Mouse (Mus musculus) midbrain, embryonic 13.5 days (tissue): ENCODE measurements around the gene Zc3h7b. TPM values are rescaled to one million over a fixed set of nuclear protein-coding genes. Genes with fewer than 3 reads are reported as not detected.

Experiments used
- ATAC-seq: fragments of 200-750 bp; cut with Nextera tagmentation; 2 replicates; pipeline ENCODE4 v1.8.0; 2017; ENCODE audit warnings: mild to moderate bottlenecking, moderate TSS enrichment, moderate library complexity
- H3K27ac ChIP-seq: fragments of 300-500 bp; sonication (generic); 2 replicates; pipeline ENCODE4 v1.5.1; 2015; ENCODE audit warnings: inconsistent platforms, mild to moderate bottlenecking, moderate library complexity
- H3K27me3 ChIP-seq: fragments of 300-500 bp; sonication (generic); 2 replicates; pipeline ENCODE4 v1.6.1; 2015; ENCODE audit warnings: mild to moderate bottlenecking, inconsistent platforms
- H3K36me3 ChIP-seq: fragments of 300-500 bp; sonication (generic); 2 replicates; pipeline ENCODE4 v1.6.1; 2015; ENCODE audit warnings: mild to moderate bottlenecking, inconsistent platforms
- H3K4me1 ChIP-seq: fragments of 300-500 bp; sonication (generic); replicated peaks from 2 replicates; pipeline ENCODE4 v1.6.1; 2015; ENCODE audit warnings: inconsistent platforms
- H3K4me2 ChIP-seq: fragments of 300-500 bp; sonication (generic); replicated peaks from 2 replicates; pipeline ENCODE4 v1.6.1; 2015; ENCODE audit warnings: moderate library complexity, mild to moderate bottlenecking, inconsistent platforms
- H3K4me3 ChIP-seq: fragments of 300-500 bp; sonication (generic); replicated peaks from 2 replicates; pipeline ENCODE4 v1.5.1; 2015; ENCODE audit warnings: mild to moderate bottlenecking, inconsistent platforms
- H3K9ac ChIP-seq: fragments of 300-500 bp; sonication (generic); replicated peaks from 2 replicates; pipeline ENCODE4 v1.6.1; 2015; ENCODE audit warnings: mild to moderate bottlenecking, inconsistent platforms
- H3K9me3 ChIP-seq: fragments of 300-500 bp; sonication (generic); 2 replicates; pipeline ENCODE4 v1.6.1; 2016; ENCODE audit warnings: mild to moderate bottlenecking, inconsistent platforms
- WGBS: fragments of 180-500 bp; shearing (Covaris S2); methylation state at CpG from one replicate; pipeline ENCODE4 v1.1.7; 2015; 5-methylcytosine and 5-hydroxymethylcytosine counted together
- polyA plus RNA-seq: library from polyadenylated mRNA; unstranded; fragments of >200 nt; fragmentation: Nextera tagmentation; extraction: Ambion mirVana; gene quantifications from 2 replicates; pipeline ENCODE4 v1.2.1, GENCODE M21; 2015

Zc3h7b gene
- polyA plus RNA-seq, 1 experiment from 2014 or later: 48.4 TPM

- WGBS: 89% methylated on average over 20 of the region's 20 CpGs
- no peaks in the 10 kb centered on the region for H3K27me3 ChIP-seq
- no peaks in the 10 kb centered on the region for H3K9me3 ChIP-seq
- no peak overlapping the region for H3K4me3 ChIP-seq
- peaks cover 95% of the 10 kb centered on the region for H3K36me3 ChIP-seq
- no peak overlapping the region for H3K4me2 ChIP-seq
- no peak overlapping the region for H3K9ac ChIP-seq
- H3K27ac ChIP-seq: no peak overlapping the region
- ATAC-seq: no peak
- no peaks in the 10 kb centered on the region for H3K4me1 ChIP-seq
These were observed 27.7 kb downstream of the Zc3h7b start for GRCm38 (mm10) chr15:81772431-81773120.

DNA sequence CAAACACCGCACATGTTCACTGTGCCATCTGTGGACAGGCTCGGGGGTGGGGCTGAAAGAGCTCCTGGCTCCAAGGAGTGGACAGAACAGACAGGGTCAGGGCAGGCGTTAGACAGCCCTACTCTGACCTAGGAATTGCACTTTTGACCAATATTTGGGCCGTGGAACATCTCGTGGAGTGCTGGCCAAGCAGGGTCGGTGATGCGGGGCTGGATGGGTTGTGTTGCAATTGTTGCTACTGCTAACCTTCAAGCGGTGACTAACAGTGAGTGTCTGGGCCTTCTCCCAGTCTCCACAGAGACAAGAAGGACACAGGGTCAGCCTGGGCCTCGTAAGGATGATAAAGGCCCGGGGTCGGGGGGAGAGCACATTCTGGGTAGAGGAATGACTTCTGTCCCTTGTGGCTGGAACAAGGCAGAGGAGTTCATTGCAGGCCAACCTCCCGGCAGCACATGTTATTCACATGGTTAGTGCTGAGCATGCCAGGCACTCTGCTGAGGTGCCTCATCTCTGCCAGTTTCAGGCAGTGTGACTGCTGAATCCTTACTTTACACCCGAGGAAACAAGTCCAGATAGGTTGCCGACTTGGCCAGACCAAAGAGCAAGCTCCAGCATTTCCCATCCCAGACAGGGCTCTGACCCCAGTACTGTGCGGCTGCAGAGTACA lies 29.8 kb downstream of the Zc3h7b start:
- Histone ChIP-seq H3K36me3 (peaks cover 95% of the 10 kb centered on the region), H3K27me3 (no peaks in the 10 kb centered on the region), H3K4me1 (no peaks in the 10 kb centered on the region), H3K9ac (no peak overlapping the region), H3K9me3 (no peaks in the 10 kb centered on the region), H3K27ac (no peak overlapping the region), H3K4me2 (no peak overlapping the region), H3K4me3 (no peak overlapping the region)
- WGBS: 92% methylated on average over 15 of the region's 15 CpGs
- ATAC-seq: no peak

DNA sequence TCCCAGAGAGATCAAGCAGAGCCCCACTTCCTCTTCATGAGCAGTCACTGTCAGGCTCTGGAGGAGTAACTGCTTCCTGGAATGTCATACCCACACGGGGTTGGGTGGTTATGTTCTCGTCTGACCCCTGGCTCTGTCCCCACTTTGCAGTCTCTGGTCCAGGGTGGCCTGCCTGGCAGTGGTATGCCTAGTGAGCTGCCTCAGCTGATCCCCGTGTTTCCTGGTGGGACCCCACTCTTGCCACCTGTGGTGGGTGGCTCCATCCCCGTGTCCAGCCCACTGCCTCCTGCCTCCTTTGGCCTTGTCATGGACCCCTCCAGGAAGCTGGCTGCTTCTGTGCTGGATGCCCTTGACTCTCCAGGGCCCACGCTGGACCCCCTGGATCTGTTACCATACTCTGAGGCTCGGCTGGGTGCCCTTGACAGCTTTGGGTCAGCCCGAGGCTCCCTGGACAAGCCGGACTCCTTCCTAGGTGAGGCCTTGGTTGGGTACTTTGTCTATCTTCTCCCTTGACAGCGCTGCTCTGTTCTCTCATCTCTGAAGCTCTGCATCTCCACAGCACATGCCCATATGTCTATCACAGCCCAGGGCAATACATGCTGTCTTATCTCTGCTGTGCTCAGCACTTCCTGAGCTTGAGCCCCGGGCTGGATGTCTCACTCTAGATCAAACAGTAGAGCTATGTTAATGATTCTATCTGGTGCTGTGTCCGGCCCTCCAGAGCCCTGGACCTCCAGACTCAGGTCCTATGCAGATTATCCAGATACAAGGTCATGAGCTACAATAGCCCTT lies 32.0 kb downstream of the Zc3h7b start:
- H3K36me3 ChIP-seq: peaks cover 100% of the 10 kb centered on the region
- no peak overlapping the region for H3K4me2 ChIP-seq
- ATAC-seq: no peak
- H3K4me1 ChIP-seq: no peaks in the 10 kb centered on the region
- H3K27me3 ChIP-seq: no peaks in the 10 kb centered on the region
- H3K9ac ChIP-seq: no peak overlapping the region
- no peak overlapping the region for H3K27ac ChIP-seq
- WGBS: 95% methylated on average over 11 of the region's 11 CpGs
- H3K9me3 ChIP-seq: no peaks in the 10 kb centered on the region
- no peak overlapping the region for H3K4me3 ChIP-seq

DNA sequence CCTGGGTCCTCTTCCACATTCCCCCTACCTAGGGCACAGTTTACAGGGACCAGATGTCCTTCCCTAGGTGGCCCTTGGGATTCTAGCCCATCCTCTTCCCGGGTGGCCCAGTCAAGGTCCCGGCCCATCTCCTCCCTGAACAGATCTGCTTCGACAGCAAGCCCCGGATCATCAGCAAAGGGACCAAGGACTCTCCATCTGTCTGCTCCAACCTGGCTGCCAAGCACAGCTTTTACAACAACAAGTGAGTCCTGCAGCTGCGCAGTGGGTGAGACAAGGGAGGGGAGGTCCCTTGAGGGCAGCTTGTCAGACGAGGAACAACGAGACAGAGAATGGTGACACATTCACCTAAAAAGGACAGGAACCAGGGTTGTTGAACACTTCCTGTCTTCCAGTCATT lies 37.0 kb downstream of the Zc3h7b start:
- peaks cover 99% of the 10 kb centered on the region for H3K36me3 ChIP-seq
- WGBS: 85% methylated on average over 7 of the region's 7 CpGs
- H3K4me1 ChIP-seq: no peaks in the 10 kb centered on the region
- no peak overlapping the region for H3K4me2 ChIP-seq
- H3K27me3 ChIP-seq: no peaks in the 10 kb centered on the region
- no peaks in the 10 kb centered on the region for H3K9me3 ChIP-seq
- H3K4me3 ChIP-seq: no peak overlapping the region
- ATAC-seq: no peak
- no peak overlapping the region for H3K27ac ChIP-seq
- no peak overlapping the region for H3K9ac ChIP-seq

DNA sequence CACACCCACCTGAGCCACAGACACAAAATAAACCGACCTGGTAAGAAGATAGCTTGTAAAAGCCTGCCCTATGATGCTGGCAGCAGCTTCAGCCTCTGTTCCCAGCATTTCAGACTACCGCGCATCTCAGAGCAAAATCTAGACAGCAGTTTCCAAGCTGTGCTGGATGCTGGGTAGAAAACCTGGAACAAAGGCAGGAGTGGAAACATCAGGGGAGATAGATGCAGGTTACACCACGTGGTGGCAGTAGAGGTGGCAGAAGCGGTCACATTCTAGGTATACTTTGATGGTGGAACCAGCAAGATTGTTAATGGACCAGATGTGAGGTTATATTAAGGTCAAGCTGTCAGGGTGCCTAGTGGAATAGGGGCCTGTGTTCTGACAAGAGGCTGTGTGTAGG lies 39.9 kb downstream of the Zc3h7b start:
- peaks cover 96% of the 10 kb centered on the region for H3K36me3 ChIP-seq
- H3K4me3 ChIP-seq: no peak overlapping the region
- 75% methylated on average over 5 of the region's 5 CpGs for WGBS
- no peaks in the 10 kb centered on the region for H3K27me3 ChIP-seq
- ATAC-seq: no peak
- H3K4me1 ChIP-seq: no peaks in the 10 kb centered on the region
- H3K4me2 ChIP-seq: no peak overlapping the region
- H3K27ac ChIP-seq: no peak overlapping the region
- no peaks in the 10 kb centered on the region for H3K9me3 ChIP-seq
- no peak overlapping the region for H3K9ac ChIP-seq

DNA sequence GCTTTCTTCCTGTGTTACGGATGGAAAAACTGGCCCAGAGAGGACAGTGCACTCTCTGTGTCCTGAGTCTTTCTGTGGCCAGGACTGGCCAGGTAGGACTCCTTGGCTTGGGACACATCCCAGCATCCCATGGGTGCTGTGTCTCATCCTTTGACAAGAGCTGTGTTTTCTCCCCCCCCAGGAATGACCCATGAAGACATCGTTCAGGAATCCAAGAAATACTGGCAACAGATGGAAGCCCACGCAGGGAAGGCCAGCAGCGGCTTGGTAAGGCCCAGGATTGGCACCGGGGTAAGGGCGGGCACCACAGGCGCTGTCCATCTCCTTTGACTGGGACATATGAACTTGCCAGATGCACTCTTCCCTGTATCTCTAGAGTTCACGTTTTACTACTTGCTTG lies 40.8 kb downstream of the Zc3h7b start:
- H3K36me3 ChIP-seq: peaks cover 96% of the 10 kb centered on the region

GRCm38 (mm10) chr15:81787525-81787924 lies 42.7 kb downstream of the Zc3h7b start:
- H3K27me3 ChIP-seq: no peaks in the 10 kb centered on the region
- H3K4me3 ChIP-seq: no peak overlapping the region
- H3K36me3 ChIP-seq: peaks cover 96% of the 10 kb centered on the region
- H3K9me3 ChIP-seq: no peaks in the 10 kb centered on the region
- H3K9ac ChIP-seq: no peak overlapping the region
- no peak overlapping the region for H3K4me2 ChIP-seq
- 95% methylated on average over 13 of the region's 13 CpGs for WGBS
- ATAC-seq: no peak
- no peaks in the 10 kb centered on the region for H3K4me1 ChIP-seq
- H3K27ac ChIP-seq: no peak overlapping the region

More for the DNA sequence above, 40.8 kb downstream of the Zc3h7b start:
- Histone ChIP-seq H3K27me3 (no peaks in the 10 kb centered on the region), H3K4me2 (no peak overlapping the region), H3K9me3 (no peaks in the 10 kb centered on the region), H3K4me1 (no peaks in the 10 kb centered on the region), H3K27ac (no peak overlapping the region), H3K4me3 (no peak overlapping the region), H3K9ac (no peak overlapping the region)
- WGBS: 95% methylated on average over 8 of the region's 8 CpGs
- no peak for ATAC-seq

- WGBS: 94% methylated on average over 9 of the region's 9 CpGs
- Histone ChIP-seq H3K4me3 (no peak overlapping the region), H3K9me3 (no peaks in the 10 kb centered on the region), H3K9ac (no peak overlapping the region), H3K27ac (no peak overlapping the region), H3K4me2 (no peak overlapping the region), H3K27me3 (no peaks in the 10 kb centered on the region), H3K4me1 (no peaks in the 10 kb centered on the region), H3K36me3 (peaks cover 81% of the 10 kb centered on the region)
- no peak for ATAC-seq
These were observed 47.6 kb downstream of the Zc3h7b start for GRCm38 (mm10) chr15:81792444-81792843.

GRCm38 (mm10) chr15:81796228-81796627 lies 51.4 kb downstream of the Zc3h7b start:
- 77% methylated on average over 3 of the region's 3 CpGs for WGBS
- H3K36me3 ChIP-seq: peaks cover 50% of the 10 kb centered on the region

GRCm38 (mm10) chr15:81797861-81798260 lies 53.0 kb downstream of the Zc3h7b start:
- H3K4me1 ChIP-seq: peaks cover 10% of the 10 kb centered on the region
- no peaks in the 10 kb centered on the region for H3K9me3 ChIP-seq
- WGBS: 89% methylated on average over 6 of the region's 6 CpGs
- H3K4me3 ChIP-seq: no peak overlapping the region
- ATAC-seq: no peak
- no peak overlapping the region for H3K27ac ChIP-seq
- H3K36me3 ChIP-seq: peaks cover 34% of the 10 kb centered on the region
- H3K27me3 ChIP-seq: no peaks in the 10 kb centered on the region
- no peak overlapping the region for H3K9ac ChIP-seq
- H3K4me2 ChIP-seq: no peak overlapping the region

More at GRCm38 (mm10) chr15:81796228-81796627, 51.4 kb downstream of the Zc3h7b start:
- Histone ChIP-seq H3K4me3 (no peak overlapping the region), H3K27ac (no peak overlapping the region), H3K9me3 (no peaks in the 10 kb centered on the region), H3K4me2 (no peak overlapping the region), H3K4me1 (no peaks in the 10 kb centered on the region), H3K27me3 (no peaks in the 10 kb centered on the region), H3K9ac (no peak overlapping the region)
- ATAC-seq: no peak

DNA sequence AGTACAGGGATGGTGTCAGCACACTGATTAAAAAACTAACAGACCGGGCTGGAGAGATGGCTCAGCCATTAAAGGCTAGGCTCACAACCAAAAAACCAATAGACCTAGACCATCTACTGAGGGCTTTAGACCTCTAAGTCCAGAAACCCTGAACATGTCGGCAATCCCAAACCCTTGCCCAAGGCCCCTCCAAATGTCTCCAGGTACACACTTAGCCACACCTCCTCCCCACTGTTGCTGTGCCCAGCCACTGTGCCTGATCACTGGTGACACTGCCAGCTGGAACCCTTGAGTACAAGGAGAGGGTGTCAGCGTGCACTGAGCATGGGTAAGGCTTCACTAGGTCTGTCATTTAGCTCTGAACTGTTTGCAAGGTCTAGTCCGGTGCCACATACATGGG lies 53.6 kb downstream of the Zc3h7b start:
- no peaks in the 10 kb centered on the region for H3K9me3 ChIP-seq
- H3K36me3 ChIP-seq: peaks cover 28% of the 10 kb centered on the region
- no peak overlapping the region for H3K4me3 ChIP-seq
- H3K27ac ChIP-seq: no peak overlapping the region
- H3K4me1 ChIP-seq: peaks cover 15% of the 10 kb centered on the region
- WGBS: 93% methylated on average over 4 of the region's 4 CpGs
- no peak overlapping the region for H3K9ac ChIP-seq
- ATAC-seq: no peak
- no peaks in the 10 kb centered on the region for H3K27me3 ChIP-seq
- H3K4me2 ChIP-seq: no peak overlapping the region

DNA sequence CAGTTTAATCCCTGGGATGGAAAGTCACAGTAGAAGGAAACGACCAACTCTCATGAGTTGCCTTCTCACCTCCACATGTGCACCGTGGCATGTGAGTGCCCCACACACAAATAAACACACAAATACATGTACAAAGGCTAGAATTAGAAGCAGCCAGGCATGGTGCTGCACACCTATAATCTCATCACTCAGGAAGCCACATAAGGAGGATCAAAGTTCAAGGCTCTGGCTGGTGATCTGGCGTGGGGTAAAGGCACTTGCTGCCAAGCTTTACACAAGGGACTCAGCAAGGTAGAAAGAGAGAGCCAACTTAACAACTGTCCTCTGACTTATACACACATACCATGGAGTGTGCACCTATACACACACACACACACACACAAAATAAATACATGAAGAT lies 55.5 kb downstream of the Zc3h7b start:
- no peak overlapping the region for H3K27ac ChIP-seq
- no peak for ATAC-seq
- no peaks in the 10 kb centered on the region for H3K9me3 ChIP-seq
- H3K36me3 ChIP-seq: peaks cover 10% of the 10 kb centered on the region
- H3K4me2 ChIP-seq: no peak overlapping the region
- no peak overlapping the region for H3K9ac ChIP-seq
- peaks cover 27% of the 10 kb centered on the region for H3K4me1 ChIP-seq
- 0 out of 2 replicates have a peak, but pooled peaks cover 3% of the 10 kb centered on the region for H3K27me3 ChIP-seq
- 82% methylated on average over 3 of the region's 3 CpGs for WGBS
- H3K4me3 ChIP-seq: no peak overlapping the region
